Comparison of ENCODE assay signal across 17 mouse cellular contexts in the genomic region with DNA sequence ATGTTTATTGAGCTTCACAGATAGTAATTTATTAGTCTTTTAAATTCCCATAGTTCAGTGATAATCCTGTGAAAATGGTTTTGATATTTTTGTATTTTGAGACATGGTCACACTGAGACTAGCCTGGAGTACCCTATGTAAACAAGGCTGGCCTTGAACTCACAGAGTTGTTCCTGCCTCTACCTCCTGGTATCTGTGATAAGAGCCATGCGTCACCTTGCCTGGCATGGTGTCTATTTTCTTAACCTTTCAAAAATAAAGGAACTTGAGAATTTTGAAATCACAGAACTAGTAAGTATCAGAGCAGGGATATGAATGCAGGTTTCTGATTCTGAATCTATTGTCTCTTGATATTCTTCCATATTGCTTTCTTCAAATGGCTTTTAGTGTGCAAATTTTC.
"Had no signal": no experiment of that assay in that cellular context is flagged by ENCODE, and none has a peak within 500 bp of the region (broad histone marks: within the 10 kb centered on the region; RNA-seq: fewer than 3 reads in every experiment).

No protein-coding gene starts in this region.

- H3K9me3 ChIP-seq: liver, embryonic 15.5 days; midbrain, embryonic 13.5 days; neural tube, embryonic 15.5 days; stomach, embryonic 15.5 days had no signal

- H3K27ac ChIP-seq: kidney, postnatal 0 days; limb, embryonic 12.5 days; liver, embryonic 15.5 days; midbrain, embryonic 13.5 days; neural tube, embryonic 15.5 days; stomach, embryonic 15.5 days had no signal

- H3K4me3 ChIP-seq: limb, embryonic 12.5 days; liver, embryonic 15.5 days; midbrain, embryonic 13.5 days; myocyte; neural tube, embryonic 15.5 days; stomach, embryonic 15.5 days had no signal

- ATAC-seq: lung, postnatal 0 days; midbrain, embryonic 13.5 days had no signal

- H3K9ac ChIP-seq: limb, embryonic 12.5 days; liver, embryonic 15.5 days; midbrain, embryonic 13.5 days; neural tube, embryonic 15.5 days; stomach, embryonic 15.5 days had no signal

- H3K36me3 ChIP-seq: limb, embryonic 12.5 days; liver, embryonic 15.5 days; midbrain, embryonic 13.5 days; neural tube, embryonic 15.5 days; stomach, embryonic 15.5 days had no signal

- H3K27me3 ChIP-seq: limb, embryonic 12.5 days; midbrain, embryonic 13.5 days; neural tube, embryonic 15.5 days; stomach, embryonic 15.5 days had no signal

- DNase-seq: kidney, adult 11 months; kidney, adult 9 months; kidney, postnatal 36 days; layer of hippocampus, adult 9-11 months; liver; lung, adult 2 months; lung, postnatal 4 days; thymus, adult 2 months; thymus, postnatal 25 days had no signal
